Mouse (Mus musculus): ENCODE data around the gene Ltv1. TPM values are rescaled to one million over a fixed set of nuclear protein-coding genes. Genes with fewer than 3 reads are reported as not detected.

Ltv1 gene
- polyA plus RNA-seq (2011; ENCODE audit: insufficient read length, low read depth, missing spikeins), result 35.7 and 45.9 TPM in 2 replicates

DNA sequence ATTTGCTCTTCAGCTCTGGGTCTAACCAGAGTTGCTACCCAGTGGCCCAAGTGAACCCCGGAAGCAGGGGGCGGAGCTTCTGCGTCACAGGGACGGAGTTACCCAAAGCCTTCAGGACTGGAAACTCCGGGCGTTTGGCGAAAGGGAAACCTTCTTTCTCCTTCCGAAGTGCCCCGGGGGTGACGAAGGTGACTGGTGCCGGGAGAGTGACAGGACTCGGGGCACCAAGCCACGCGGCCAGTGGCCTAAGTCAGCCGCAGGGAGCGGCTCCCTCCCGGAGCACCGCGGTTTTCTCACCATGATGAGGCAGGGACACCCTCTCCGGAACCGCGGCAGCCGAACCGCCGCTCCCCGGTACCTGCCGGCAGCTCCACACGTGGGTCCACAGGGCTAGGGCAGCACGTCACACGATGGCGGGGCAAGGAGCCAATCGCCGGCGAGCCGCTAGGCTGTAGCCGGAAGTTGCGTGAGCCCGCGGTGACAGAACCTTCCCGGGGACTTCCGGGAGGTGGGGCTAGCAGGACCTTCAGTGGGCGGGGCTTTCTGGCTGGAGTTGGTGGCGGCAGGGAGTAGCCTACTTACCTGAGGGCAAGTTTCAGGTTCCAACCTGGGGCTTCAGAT, at the start of gene Ltv1:
Gene Ltv1 (minus strand): TSS at position 438 of the 621 bp plus-strand sequence.
- TF ChIP-seq CTCF (IDR thresholded peaks at IDR 0.05; ENCODE audit: borderline replicate concordance, insufficient read depth, low read length), result no peak
- peak; percentile 57 for TF ChIP-seq POLR2A (IDR thresholded peaks at IDR 0.05; ENCODE audit: low read depth, low read length)
- H3K4me3 ChIP-seq (ENCODE audit: insufficient read depth, low read length), result peak within 1 kb of the TSS; percentile 83
- 0 out of 2 replicates have a peak, but pooled peaks cover 2% of the 10 kb centered on the region for H3K4me1 ChIP-seq (ENCODE audit: control insufficient read depth, insufficient read depth, low read length)
- H3K27ac ChIP-seq (ENCODE audit: insufficient read depth, low read length), result peak within 1 kb of the TSS; percentile 69

DNA sequence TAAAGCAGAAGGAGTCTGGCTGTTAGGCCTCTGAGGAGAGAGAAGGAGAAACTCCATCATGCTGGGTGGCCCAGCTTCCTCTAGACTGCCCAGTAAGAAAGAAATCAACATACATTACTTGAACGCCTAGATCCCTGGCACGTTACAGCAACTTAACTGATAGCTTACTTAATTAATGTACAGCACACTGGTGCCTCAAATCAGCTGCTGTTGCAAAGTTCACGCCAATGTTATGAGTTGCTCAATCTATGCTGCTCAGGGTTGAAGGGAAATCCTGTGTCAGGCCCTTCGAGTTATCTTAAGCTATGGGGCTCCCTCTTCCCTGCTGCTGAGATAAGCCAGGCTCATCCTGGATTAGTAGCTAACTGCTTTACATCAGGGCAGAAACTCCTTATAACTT, 47.5 kb upstream of the Ltv1 start:
- no peak overlapping the region for H3K4me3 ChIP-seq (ENCODE audit: insufficient read depth, low read length)
- no peak overlapping the region for H3K27ac ChIP-seq (ENCODE audit: insufficient read depth, low read length)
- no peak for TF ChIP-seq POLR2A (IDR thresholded peaks at IDR 0.05; ENCODE audit: low read depth, low read length)
- TF ChIP-seq CTCF (IDR thresholded peaks at IDR 0.05; ENCODE audit: borderline replicate concordance, insufficient read depth, low read length), result no peak
- H3K4me1 ChIP-seq (ENCODE audit: control insufficient read depth, insufficient read depth, low read length), result no peaks in the 10 kb centered on the region

DNA sequence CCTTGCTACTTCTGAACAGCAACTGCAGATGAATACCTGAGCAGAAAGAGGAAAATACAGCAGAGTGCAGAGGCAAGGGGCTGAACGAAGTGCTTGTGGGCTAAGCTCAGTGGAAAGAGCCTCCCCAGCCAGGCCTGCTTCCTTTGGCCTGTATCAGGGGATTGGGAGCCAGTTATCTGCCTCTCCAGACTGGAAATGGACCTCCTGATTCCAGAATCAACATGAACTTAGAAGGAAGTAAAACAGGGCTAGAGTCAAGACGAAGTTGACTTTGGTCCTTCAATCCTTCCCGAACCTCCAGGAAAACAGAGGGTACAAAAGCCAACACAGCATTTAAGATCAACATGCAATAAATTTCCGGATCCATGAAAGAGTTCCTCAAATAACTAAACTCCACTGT, 45.2 kb upstream of the Ltv1 start:
- no peak for TF ChIP-seq CTCF (IDR thresholded peaks at IDR 0.05; ENCODE audit: borderline replicate concordance, insufficient read depth, low read length)
- H3K4me3 ChIP-seq (ENCODE audit: insufficient read depth, low read length), result no peak overlapping the region
- no peaks in the 10 kb centered on the region for H3K4me1 ChIP-seq (ENCODE audit: control insufficient read depth, insufficient read depth, low read length)
- no peak overlapping the region for H3K27ac ChIP-seq (ENCODE audit: insufficient read depth, low read length)

DNA sequence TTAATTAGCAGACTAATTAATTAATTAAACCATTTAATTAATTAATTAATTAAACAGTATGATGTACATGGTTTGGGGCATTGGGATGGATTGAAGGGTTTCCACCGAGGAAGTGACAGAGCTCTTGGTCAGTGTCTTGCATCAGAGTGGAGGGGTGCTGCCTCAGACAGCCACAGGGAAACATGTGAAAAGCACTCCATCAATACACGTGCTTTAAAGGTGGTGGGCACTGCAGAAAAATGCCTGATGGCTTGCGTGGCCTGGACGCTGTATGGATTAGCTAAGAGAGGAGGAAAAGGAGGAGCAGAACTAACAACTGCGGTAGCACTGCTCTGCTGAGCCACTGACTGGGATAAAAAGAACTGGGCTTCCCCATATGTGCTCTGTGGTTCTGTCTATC, 43.9 kb upstream of the Ltv1 start:
- TF ChIP-seq CTCF (IDR thresholded peaks at IDR 0.05; ENCODE audit: borderline replicate concordance, insufficient read depth, low read length) (no peak), POLR2A (IDR thresholded peaks at IDR 0.05; ENCODE audit: low read depth, low read length) (no peak)
- no peak overlapping the region for H3K4me3 ChIP-seq (ENCODE audit: insufficient read depth, low read length)
- no peak overlapping the region for H3K27ac ChIP-seq (ENCODE audit: insufficient read depth, low read length)
- H3K4me1 ChIP-seq (ENCODE audit: control insufficient read depth, insufficient read depth, low read length), result no peaks in the 10 kb centered on the region

DNA sequence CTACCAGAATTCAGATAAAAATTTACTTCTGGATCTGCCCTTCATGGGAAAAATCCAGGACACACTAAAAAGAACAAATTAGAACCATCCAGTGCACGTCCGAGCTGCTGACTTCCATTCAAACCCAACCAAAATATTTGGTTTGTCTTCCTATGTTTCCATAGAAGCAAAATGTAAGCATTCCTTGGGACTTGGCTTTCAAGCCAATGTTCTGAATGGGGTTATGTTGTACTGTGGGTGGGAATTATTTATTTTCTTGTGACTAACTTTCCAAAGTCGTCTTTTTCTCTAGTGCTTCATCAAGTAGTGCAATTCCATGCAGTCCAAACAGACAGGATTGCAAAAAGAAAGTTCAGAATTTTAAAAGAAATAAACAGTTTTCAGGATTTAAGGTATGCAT, 41.5 kb upstream of the Ltv1 start:
- Histone ChIP-seq H3K27ac (ENCODE audit: insufficient read depth, low read length) (no peak overlapping the region), H3K4me1 (ENCODE audit: control insufficient read depth, insufficient read depth, low read length) (no peaks in the 10 kb centered on the region), H3K4me3 (ENCODE audit: insufficient read depth, low read length) (no peak overlapping the region)
- no peak for TF ChIP-seq CTCF (IDR thresholded peaks at IDR 0.05; ENCODE audit: borderline replicate concordance, insufficient read depth, low read length)
- no peak for TF ChIP-seq POLR2A (IDR thresholded peaks at IDR 0.05; ENCODE audit: low read depth, low read length)

DNA sequence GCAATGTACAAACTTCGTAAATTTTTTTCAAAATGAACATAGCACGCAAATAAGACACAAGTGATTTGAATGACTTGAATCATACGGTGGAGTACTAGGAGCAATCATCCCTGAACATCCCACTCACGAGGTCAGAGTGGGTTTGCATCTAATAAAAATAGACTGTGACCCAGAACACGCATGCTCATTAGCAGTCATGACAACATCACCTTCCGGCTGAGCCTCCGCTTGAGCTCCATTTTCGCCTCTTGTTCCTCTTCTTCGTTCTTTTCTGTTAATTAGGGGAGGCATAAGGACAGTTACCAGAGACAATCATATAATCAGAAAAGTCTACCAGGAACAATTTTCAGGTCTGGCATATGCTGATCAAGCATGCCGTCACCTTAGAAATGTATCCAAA, 41.0 kb upstream of the Ltv1 start:
- no peaks in the 10 kb centered on the region for H3K4me1 ChIP-seq (ENCODE audit: control insufficient read depth, insufficient read depth, low read length)
- H3K27ac ChIP-seq (ENCODE audit: insufficient read depth, low read length), result no peak overlapping the region
- TF ChIP-seq POLR2A (IDR thresholded peaks at IDR 0.05; ENCODE audit: low read depth, low read length), result no peak
- TF ChIP-seq CTCF (IDR thresholded peaks at IDR 0.05; ENCODE audit: borderline replicate concordance, insufficient read depth, low read length), result no peak
- no peak overlapping the region for H3K4me3 ChIP-seq (ENCODE audit: insufficient read depth, low read length)

DNA sequence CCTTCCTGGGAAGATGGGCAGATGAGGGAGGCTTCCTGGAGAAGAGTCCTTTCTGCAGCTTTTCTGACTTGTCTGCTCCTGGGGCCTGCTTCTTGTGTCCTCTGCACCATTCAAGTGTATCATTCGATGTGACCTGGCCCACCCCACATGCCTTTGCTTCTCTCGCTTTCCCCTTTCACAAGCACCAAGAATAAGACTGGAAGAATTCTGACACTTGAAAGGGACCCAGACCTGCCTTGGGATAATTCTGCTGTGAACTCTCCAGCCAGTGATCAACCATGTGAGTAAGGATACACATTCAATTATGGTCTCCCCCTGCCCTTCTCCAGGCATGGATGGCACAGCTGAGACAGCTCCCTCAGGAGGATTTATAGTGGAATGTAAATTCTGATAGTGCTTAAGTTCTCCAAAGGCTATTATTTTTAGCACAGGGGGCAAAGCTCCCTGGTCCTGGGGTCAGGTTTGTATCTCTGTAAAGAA, 40.2 kb upstream of the Ltv1 start:
- H3K27ac ChIP-seq (ENCODE audit: insufficient read depth, low read length), result no peak overlapping the region
- no peak for TF ChIP-seq POLR2A (IDR thresholded peaks at IDR 0.05; ENCODE audit: low read depth, low read length)
- TF ChIP-seq CTCF (IDR thresholded peaks at IDR 0.05; ENCODE audit: borderline replicate concordance, insufficient read depth, low read length), result no peak
- no peaks in the 10 kb centered on the region for H3K4me1 ChIP-seq (ENCODE audit: control insufficient read depth, insufficient read depth, low read length)
- H3K4me3 ChIP-seq (ENCODE audit: insufficient read depth, low read length), result no peak overlapping the region

DNA sequence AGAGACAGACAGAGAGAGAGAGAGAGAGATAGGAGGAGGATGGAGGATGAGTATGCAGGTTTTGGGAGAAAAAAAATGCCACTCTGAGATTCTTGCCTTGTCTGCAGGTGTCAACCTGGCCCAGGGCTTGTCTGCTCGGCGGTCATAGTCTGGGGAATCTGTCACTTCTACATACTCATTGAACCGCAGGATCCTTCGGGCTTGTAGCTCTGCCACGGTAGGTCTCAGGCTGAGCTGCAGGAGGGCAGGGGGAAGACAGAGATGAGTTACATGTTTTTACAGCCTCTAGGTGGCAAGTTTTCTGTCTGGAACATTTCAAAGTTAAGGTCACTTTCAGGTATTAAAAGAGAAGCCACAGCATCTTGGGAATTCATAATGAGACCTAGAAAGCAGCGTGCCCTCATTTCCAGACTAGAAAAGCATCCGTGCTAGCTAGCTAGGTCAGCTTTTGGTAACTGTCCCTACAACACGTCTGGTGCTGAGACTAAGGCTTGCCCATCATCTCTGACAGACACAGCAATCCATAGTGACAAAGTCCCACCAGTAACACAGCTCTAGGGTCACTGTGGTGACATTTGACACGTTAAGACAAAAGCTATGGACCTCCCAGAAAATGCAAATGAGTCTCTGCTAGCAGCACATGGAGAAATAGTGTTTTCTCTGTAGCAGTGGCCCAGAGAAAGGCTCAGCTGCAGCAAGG, 39.6 kb upstream of the Ltv1 start:
- Histone ChIP-seq H3K4me3 (ENCODE audit: insufficient read depth, low read length) (no peak overlapping the region), H3K27ac (ENCODE audit: insufficient read depth, low read length) (no peak overlapping the region), H3K4me1 (ENCODE audit: control insufficient read depth, insufficient read depth, low read length) (no peaks in the 10 kb centered on the region)
- TF ChIP-seq POLR2A (IDR thresholded peaks at IDR 0.05; ENCODE audit: low read depth, low read length) (no peak), CTCF (IDR thresholded peaks at IDR 0.05; ENCODE audit: borderline replicate concordance, insufficient read depth, low read length) (no peak)

DNA sequence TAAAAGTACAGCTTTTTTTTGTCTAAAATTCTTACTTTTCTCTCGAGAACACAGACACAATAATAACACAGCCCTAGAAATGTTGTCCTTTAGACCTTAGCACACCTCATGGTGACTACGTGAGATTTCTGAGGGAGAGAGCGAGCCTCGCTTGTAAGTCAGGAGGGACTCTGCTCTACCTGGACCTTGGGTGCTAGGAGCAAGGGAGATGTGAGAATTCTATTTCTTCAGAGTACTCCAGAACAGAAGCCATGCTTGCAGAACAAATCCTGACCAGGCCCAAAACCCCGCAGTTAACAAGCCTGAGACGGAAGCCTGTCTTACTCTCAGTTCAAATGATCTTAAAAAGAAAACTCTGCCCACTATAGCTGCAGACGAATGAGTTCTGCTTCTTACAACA, 37.7 kb upstream of the Ltv1 start:
- Histone ChIP-seq H3K4me1 (ENCODE audit: control insufficient read depth, insufficient read depth, low read length) (no peaks in the 10 kb centered on the region), H3K4me3 (ENCODE audit: insufficient read depth, low read length) (no peak overlapping the region), H3K27ac (ENCODE audit: insufficient read depth, low read length) (no peak overlapping the region)
- TF ChIP-seq CTCF (IDR thresholded peaks at IDR 0.05; ENCODE audit: borderline replicate concordance, insufficient read depth, low read length), result no peak

DNA sequence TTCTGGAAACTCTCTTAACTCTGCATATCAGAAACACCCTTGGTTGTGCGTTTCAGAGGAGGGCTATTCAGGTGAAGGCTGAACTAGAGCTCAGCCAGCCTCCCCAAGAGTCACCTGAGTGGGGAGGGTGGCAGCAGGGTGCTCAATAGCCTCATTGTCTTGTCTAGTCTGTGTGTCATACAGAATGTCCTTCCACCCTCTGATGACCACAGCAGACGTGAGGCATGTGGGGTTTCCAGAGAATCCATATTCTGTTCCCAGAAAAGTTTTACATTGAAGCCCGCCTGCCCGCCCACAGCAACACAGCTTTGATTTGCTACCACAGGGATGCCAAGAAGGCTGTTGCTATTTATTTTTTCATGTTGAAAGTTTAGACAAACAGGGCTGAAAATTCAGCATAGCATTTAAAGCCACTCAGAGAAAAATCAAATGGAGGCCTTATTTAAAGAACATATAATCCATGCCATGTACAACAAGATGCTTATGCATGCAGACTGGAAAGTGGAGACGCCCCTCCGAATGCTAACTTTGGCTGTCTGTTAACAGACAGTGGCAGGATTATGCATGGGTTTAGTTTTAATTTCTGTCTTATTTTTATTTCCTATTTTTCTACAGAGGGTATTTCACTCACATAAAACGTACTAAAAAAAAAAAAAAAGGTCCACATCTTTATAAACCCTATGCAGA, 32.6 kb upstream of the Ltv1 start:
- Histone ChIP-seq H3K4me3 (ENCODE audit: insufficient read depth, low read length) (no peak overlapping the region), H3K27ac (ENCODE audit: insufficient read depth, low read length) (no peak overlapping the region), H3K4me1 (ENCODE audit: control insufficient read depth, insufficient read depth, low read length) (no peaks in the 10 kb centered on the region)
- TF ChIP-seq CTCF (IDR thresholded peaks at IDR 0.05; ENCODE audit: borderline replicate concordance, insufficient read depth, low read length) (no peak), POLR2A (IDR thresholded peaks at IDR 0.05; ENCODE audit: low read depth, low read length) (no peak)

All from embryonic fibroblast, embryonic 13.5 days (primary cell).